Mouse (Mus musculus) thymus, adult 2 months (tissue): Measurements from ENCODE around the gene Apba2. TPM values are rescaled to one million over a fixed set of nuclear protein-coding genes. Genes with fewer than 3 reads are reported as not detected.

Experiments used
- DNase-seq: peaks from one replicate; pipeline ENCODE4 v3.0.0; 2021
- H3K27ac ChIP-seq: fragments of 200-500 bp; 2 replicates; pipeline ENCODE4 v1.5.1; 2012; ENCODE audit warnings: low read length, control low read depth; ENCODE audit not compliant: control insufficient read depth, insufficient read depth
- H3K27me3 ChIP-seq: fragments of 200-500 bp; 2 replicates; pipeline ENCODE4 v1.6.1; 2012; ENCODE audit warnings: mild to moderate bottlenecking, low read length, moderate library complexity, mixed read lengths; ENCODE audit not compliant: control insufficient read depth, insufficient read depth
- H3K36me3 ChIP-seq: fragments of 200-500 bp; 2 replicates; pipeline ENCODE4 v1.6.1; 2012; ENCODE audit warnings: mild to moderate bottlenecking, low read length, moderate library complexity; ENCODE audit not compliant: control insufficient read depth, insufficient read depth
- H3K4me1 ChIP-seq: fragments of 200-500 bp; replicated peaks from 2 replicates; pipeline ENCODE4 v1.6.1; 2012; ENCODE audit warnings: low read length; ENCODE audit not compliant: control insufficient read depth, insufficient read depth
- H3K4me3 ChIP-seq: fragments of 200-500 bp; 2 replicates; pipeline ENCODE4 v1.5.1; 2012; ENCODE audit warnings: mild to moderate bottlenecking, low read length, control low read depth, moderate library complexity; ENCODE audit not compliant: control insufficient read depth, insufficient read depth
- CTCF ChIP-seq: fragments of 200-500 bp; IDR thresholded peaks from 2 replicates; pipeline ENCODE4 v1.5.1; 2012; ENCODE audit warnings: mild to moderate bottlenecking, control low read depth, low read length, moderate library complexity, borderline replicate concordance; ENCODE audit not compliant: control insufficient read depth, poor library complexity, insufficient read depth; ENCODE audit errors: extremely low read depth
- POLR2A ChIP-seq: fragments of 200-500 bp; IDR thresholded peaks from 2 replicates; pipeline ENCODE4 v1.6.1; 2012; ENCODE audit warnings: mild to moderate bottlenecking, low read length, control low read depth, moderate library complexity; ENCODE audit not compliant: control insufficient read depth, poor library complexity, insufficient read depth; ENCODE audit errors: extremely low read depth
- WGBS: fragments of 180-500 bp; shearing (Covaris S2); methylation state at CpG from one replicate; pipeline ENCODE4 v1.1.7; 2018; 5-methylcytosine and 5-hydroxymethylcytosine counted together
- polyA plus RNA-seq: library from polyadenylated mRNA; depleted of rRNA; stranded (reverse); fragments of >200 nt; gene quantifications from 2 replicates; pipeline ENCODE4 v1.2.3, GENCODE M21; 2012

Apba2 gene
- polyA plus RNA-seq, 1 experiment = 18.1 TPM

DNA sequence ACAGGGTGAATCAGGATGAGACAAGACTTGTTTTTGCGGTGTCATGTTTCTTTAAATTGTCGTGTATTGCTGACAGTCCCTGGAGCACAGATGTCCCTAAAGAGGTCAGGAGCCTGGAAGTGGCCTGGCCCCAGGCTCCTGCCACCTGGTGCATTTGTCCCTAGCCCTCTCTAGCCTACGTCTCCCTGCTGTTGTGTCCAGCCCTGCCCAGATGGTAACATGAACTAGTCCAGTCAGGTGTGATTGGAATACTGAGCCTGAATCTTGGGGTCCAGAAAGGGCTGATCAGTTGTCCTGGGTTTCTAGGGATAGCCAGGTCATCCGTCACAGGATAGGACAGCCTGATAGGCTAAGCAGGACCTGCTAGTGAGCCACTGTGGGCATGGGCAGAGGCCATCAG lies 67.2 kb downstream of the Apba2 start:
- DNase-seq = no peak
- Histone ChIP-seq H3K4me1 (no peaks in the 10 kb centered on the region), H3K36me3 (no peaks in the 10 kb centered on the region), H3K27me3 (no peaks in the 10 kb centered on the region), H3K4me3 (no peak overlapping the region), H3K27ac (no peak overlapping the region)
- TF ChIP-seq POLR2A (no peak), CTCF (no peak)
- 76% methylated on average over 4 of the region's 4 CpGs for WGBS

DNA sequence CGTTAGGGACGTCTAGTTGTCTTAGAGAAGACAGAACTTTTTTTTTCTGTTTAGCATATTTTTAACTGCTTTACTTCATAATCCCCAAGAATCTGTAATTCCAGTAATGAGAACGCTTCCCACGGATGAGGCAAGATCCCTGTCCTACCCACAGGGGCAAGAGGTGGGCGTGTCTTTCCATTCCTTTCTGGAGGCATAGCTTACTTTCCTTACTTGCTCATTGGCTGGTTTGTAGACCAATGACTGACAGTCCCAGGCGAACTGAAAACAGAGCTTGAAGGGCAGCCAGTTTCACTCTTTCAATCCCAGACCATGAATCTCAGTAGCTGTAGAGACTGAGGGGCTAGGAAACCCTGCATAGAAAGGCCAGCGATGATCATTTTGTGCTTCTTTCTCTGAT lies 68.2 kb downstream of the Apba2 start:
- H3K4me1 ChIP-seq = no peaks in the 10 kb centered on the region
- 65% methylated on average over 7 of the region's 7 CpGs for WGBS
- no peaks in the 10 kb centered on the region for H3K27me3 ChIP-seq
- no peak for DNase-seq
- H3K27ac ChIP-seq = no peak overlapping the region
- TF ChIP-seq POLR2A = no peak
- no peak for TF ChIP-seq CTCF
- H3K4me3 ChIP-seq = no peak overlapping the region
- H3K36me3 ChIP-seq = no peaks in the 10 kb centered on the region

- no peaks in the 10 kb centered on the region for H3K36me3 ChIP-seq
- H3K27me3 ChIP-seq = no peaks in the 10 kb centered on the region
- H3K27ac ChIP-seq = no peak overlapping the region
- no peak for DNase-seq
- no peaks in the 10 kb centered on the region for H3K4me1 ChIP-seq
- WGBS = 93% methylated on average over 4 of the region's 4 CpGs
- TF ChIP-seq CTCF (no peak), POLR2A (no peak)
- no peak overlapping the region for H3K4me3 ChIP-seq
Observed at GRCm38 (mm10) chr7:64570914-64571313, 69.4 kb downstream of the Apba2 start.

DNA sequence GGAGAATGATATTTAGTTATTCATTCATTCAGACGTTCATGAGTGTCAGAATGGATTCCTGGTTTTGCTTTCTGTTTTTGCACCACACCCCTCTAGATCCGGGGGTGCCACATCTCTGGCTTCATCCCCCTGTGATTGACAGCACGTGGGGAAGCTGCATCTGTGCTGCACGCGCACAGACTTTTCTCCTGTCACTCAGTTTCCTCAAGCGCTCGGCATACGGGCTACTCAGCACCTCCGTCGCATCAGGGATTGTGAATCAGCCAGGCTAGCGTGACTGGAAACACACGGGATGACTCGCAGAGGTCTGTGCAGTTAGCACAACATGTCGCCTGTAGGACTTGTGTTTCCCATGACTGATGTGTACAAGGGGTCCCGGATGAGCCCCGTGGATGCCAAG lies 72.6 kb downstream of the Apba2 start:
- H3K4me1 ChIP-seq = no peaks in the 10 kb centered on the region
- H3K36me3 ChIP-seq = no peaks in the 10 kb centered on the region
- no peaks in the 10 kb centered on the region for H3K27me3 ChIP-seq
- 84% methylated on average over 16 of the region's 16 CpGs for WGBS
- H3K4me3 ChIP-seq = no peak overlapping the region
- no peak overlapping the region for H3K27ac ChIP-seq
- DNase-seq = no peak
- no peak for TF ChIP-seq CTCF
- TF ChIP-seq POLR2A = no peak

DNA sequence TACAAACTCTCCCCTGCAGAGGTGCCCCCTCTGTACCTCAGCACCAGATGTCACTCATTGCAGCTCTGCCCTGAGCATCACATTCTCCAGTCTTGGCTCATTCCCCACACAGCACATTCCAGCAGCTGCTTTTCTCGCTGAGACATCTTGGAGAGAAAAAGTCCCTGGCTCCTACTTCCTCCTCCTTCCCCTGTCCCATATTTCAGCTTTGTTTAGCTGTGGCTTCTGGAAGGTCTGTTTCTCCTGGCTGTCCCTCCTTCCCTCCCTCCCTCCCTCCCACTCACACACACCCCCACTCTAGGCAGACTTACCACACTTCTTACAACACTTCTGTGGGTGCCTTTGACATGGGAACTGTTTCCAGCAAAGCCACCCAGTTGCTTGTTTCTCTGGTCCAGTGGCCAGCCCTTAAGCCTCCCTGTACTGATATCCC lies 75.0 kb downstream of the Apba2 start:
- DNase-seq = no peak
- H3K4me1 ChIP-seq = no peaks in the 10 kb centered on the region
- TF ChIP-seq POLR2A (no peak), CTCF (no peak)
- H3K4me3 ChIP-seq = no peak overlapping the region
- no peaks in the 10 kb centered on the region for H3K27me3 ChIP-seq
- 54% methylated on average over 1 of the region's 1 CpGs for WGBS
- H3K36me3 ChIP-seq = no peaks in the 10 kb centered on the region
- H3K27ac ChIP-seq = no peak overlapping the region

DNA sequence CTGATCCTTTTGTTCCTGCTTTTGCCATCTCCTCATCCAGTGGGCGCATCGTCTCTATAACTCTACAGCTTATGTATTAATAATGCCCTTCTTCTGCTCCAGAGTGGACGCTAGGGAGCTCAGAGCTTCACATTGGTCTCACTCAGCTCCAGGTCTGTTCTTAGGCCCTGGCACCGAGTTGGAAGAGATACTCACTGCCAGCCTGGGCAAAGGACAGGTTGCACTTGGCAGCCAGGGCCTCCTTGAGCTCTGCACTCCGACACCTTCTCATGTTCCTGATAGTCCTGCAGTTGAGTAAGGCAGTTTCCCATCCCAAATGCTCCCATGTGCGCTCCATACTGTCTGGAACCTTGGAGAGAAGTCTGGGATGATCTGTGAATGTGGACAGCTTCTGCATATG lies 76.7 kb downstream of the Apba2 start:
- Histone ChIP-seq H3K36me3 (no peaks in the 10 kb centered on the region), H3K27me3 (no peaks in the 10 kb centered on the region), H3K27ac (no peak overlapping the region), H3K4me1 (no peaks in the 10 kb centered on the region), H3K4me3 (no peak overlapping the region)
- TF ChIP-seq CTCF (no peak), POLR2A (no peak)
- 90% methylated on average over 6 of the region's 6 CpGs for WGBS
- DNase-seq = no peak

DNA sequence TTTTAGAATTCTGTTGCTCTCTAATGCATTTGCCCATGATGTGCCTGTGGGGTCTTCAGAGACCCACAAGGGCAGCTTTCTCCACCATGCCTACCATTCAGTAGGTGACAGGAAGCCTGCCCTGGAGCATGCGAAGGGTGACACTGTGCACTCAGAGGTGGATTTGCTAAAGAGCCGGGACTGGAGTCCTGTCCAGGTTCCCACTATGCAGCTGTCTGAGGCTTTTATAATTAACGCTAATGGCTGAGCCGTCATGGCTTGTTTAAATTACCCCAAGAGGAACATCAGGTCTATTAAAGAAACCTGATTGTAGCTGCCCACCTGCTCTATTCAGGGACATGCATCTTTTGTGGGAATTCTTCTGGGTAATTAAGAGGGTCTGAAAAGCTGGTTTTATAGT lies 78.4 kb downstream of the Apba2 start:
- Histone ChIP-seq H3K36me3 (no peaks in the 10 kb centered on the region), H3K4me1 (no peaks in the 10 kb centered on the region), H3K27me3 (no peaks in the 10 kb centered on the region), H3K4me3 (no peak overlapping the region), H3K27ac (no peak overlapping the region)
- DNase-seq = no peak
- no peak for TF ChIP-seq POLR2A
- TF ChIP-seq CTCF = no peak
- 82% methylated on average over 4 of the region's 4 CpGs for WGBS
